Mouse (Mus musculus) forebrain, postnatal 0 days (tissue): ENCODE measurements around the gene Klk12. TPM values are rescaled to one million over a fixed set of nuclear protein-coding genes. Genes with fewer than 3 reads are reported as not detected.

Experiments
- ATAC-seq: fragments of 200-750 bp; cut with Nextera tagmentation; 2 replicates; pipeline ENCODE4 v1.8.0; 2017; ENCODE audit warnings: mild to moderate bottlenecking, moderate library complexity
- DNase-seq: peaks from one replicate; pipeline ENCODE4 v3.0.0-alpha.2; 2015
- H3K27ac ChIP-seq: fragments of 300-500 bp; sonication (generic); 2 replicates; pipeline ENCODE4 v1.5.1; 2014; ENCODE audit warnings: low read depth, mild to moderate bottlenecking, antibody characterized with exemption, low read length, moderate library complexity, mixed read lengths
- H3K27me3 ChIP-seq: fragments of 300-500 bp; sonication (generic); 2 replicates; pipeline ENCODE4 v1.6.1; 2014; ENCODE audit warnings: mild to moderate bottlenecking, low read length, mixed read lengths; ENCODE audit not compliant: insufficient read depth
- H3K36me3 ChIP-seq: fragments of 300-500 bp; sonication (generic); 2 replicates; pipeline ENCODE4 v1.6.1; 2014; ENCODE audit warnings: mild to moderate bottlenecking, moderate library complexity; ENCODE audit not compliant: insufficient read depth
- H3K4me1 ChIP-seq: fragments of 300-500 bp; sonication (generic); 2 replicates; pipeline ENCODE4 v1.6.1; 2014; ENCODE audit warnings: antibody characterized with exemption; ENCODE audit not compliant: insufficient read depth
- H3K4me2 ChIP-seq: fragments of 300-500 bp; sonication (generic); 2 replicates; pipeline ENCODE4 v1.6.1; 2014; ENCODE audit warnings: low read depth, mild to moderate bottlenecking, moderate library complexity
- H3K4me3 ChIP-seq: fragments of 300-500 bp; sonication (generic); 2 replicates; pipeline ENCODE4 v1.5.1; 2014; ENCODE audit warnings: low read depth, low read length, mixed read lengths
- H3K9ac ChIP-seq: fragments of 300-500 bp; sonication (generic); 2 replicates; pipeline ENCODE4 v1.6.1; 2014; ENCODE audit warnings: mild to moderate bottlenecking
- H3K9me3 ChIP-seq: fragments of 300-500 bp; sonication (generic); 2 replicates; pipeline ENCODE4 v1.6.1; 2016; ENCODE audit warnings: low read length
- CTCF ChIP-seq: sonication (generic); IDR thresholded peaks from 2 replicates; pipeline ENCODE4 v1.5.1; 2016; ENCODE audit warnings: antibody characterized with exemption, control low read depth, low read depth
- WGBS: fragments of 180-500 bp; shearing (Covaris S2); extraction: QIAGEN DNeasy Blood & Tissue Kit; methylation state at CpG from one replicate; pipeline ENCODE4 v1.1.7; 2014; 5-methylcytosine and 5-hydroxymethylcytosine counted together
- polyA plus RNA-seq: library from polyadenylated mRNA; unstranded; fragments of >200 nt; fragmentation: Nextera tagmentation; extraction: Ambion mirVana; gene quantifications from 2 replicates; pipeline ENCODE4 v1.2.1, GENCODE M21; 2015
- total RNA-seq: library from RNA; depleted of rRNA; stranded (reverse); fragments of >200 nt; gene quantifications from 2 replicates; pipeline ENCODE4 v1.2.3, GENCODE M21; 2014; rRNA removed

Klk12 gene
- total RNA-seq = not detected in 2 replicates
- polyA plus RNA-seq = not detected in 2 replicates

DNA sequence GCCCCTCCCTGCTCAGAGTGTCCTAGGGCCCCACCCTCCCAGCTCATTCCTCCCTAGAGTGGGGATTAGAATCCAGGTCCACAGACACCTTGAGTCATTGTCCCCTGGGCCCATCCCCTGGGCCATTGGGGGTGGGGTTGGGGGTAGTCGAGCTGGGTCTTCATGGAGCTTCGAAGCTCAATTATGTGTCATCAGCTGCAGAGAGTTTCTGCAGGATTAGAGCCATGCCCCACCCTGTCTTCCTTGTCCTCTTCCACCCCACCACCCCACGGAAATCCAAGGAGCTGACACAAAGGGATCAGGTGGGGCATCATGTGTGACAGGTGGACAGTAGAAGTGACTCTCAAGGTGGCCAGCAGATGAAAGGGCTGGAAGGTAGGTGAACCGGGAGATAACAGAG lies at the start of gene Klk12:
TSS of gene Klk12 (plus strand) at position 301 of the 400 bp plus-strand sequence.
- TF ChIP-seq CTCF = no peak
- Histone ChIP-seq H3K27ac (no peak within 1 kb of the TSS), H3K27me3 (no peaks in the 10 kb centered on the region), H3K9me3 (no peaks in the 10 kb centered on the region), H3K4me3 (no peak within 1 kb of the TSS), H3K4me2 (no peak within 1 kb of the TSS), H3K4me1 (no peaks in the 10 kb centered on the region), H3K36me3 (no peaks in the 10 kb centered on the region), H3K9ac (no peak within 1 kb of the TSS)
- 81% methylated on average over 4 of the region's 4 CpGs for WGBS
- DNase-seq = no peak
- ATAC-seq = no peak

DNA sequence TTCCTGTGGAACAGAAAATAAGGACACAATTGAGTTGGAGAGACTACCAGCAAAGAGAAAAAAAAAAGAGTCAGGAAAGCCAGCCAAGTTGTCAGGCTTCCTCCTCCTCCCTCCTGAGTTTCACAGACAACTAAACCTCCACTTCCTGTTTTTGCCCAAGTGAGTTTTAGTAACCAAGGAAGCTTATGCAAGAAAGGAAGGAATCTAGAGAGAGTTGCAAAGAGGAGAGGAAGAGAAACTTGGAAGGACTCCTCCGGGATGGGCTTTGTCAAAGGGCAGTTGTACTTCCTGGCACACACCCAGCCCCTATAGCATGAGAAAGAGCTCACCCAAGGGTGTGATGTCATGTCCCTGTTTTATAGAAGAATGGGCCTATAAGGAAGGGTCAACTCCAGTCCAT lies 20.9 kb upstream of the Klk12 start:
- no peak for TF ChIP-seq CTCF
- no peak for ATAC-seq
- Histone ChIP-seq H3K4me1 (no peaks in the 10 kb centered on the region), H3K9me3 (no peaks in the 10 kb centered on the region), H3K27ac (no peak overlapping the region), H3K4me2 (no peak overlapping the region), H3K27me3 (no peaks in the 10 kb centered on the region), H3K36me3 (no peaks in the 10 kb centered on the region), H3K9ac (no peak overlapping the region), H3K4me3 (no peak overlapping the region)
- WGBS = 52% methylated on average over 1 of the region's 1 CpGs
- no peak for DNase-seq

DNA sequence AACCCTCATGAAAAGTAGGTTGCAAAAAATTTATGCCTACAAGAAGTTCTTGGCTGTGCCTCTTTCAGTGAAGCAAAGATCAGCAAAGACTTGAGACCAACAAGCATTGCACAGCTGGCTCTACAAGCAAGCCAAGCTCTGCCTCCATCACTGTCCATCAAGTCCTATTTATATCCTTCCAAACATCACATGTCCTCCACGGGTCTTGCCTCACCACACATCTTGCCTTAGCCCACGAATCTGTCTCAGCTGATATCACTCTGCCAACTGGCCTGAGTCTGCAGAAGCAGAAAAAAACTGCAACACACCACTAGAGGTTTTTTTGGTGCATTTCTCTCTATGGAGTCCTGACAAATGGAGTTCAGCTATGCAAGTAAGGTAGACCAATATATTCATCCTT lies 15.9 kb upstream of the Klk12 start:
- H3K9ac ChIP-seq = no peak overlapping the region
- H3K4me3 ChIP-seq = no peak overlapping the region
- H3K4me2 ChIP-seq = no peak overlapping the region
- 69% methylated on average over 2 of the region's 2 CpGs for WGBS
- ATAC-seq (no peak), DNase-seq (no peak)
- no peak overlapping the region for H3K27ac ChIP-seq
- no peaks in the 10 kb centered on the region for H3K9me3 ChIP-seq
- no peak for TF ChIP-seq CTCF
- H3K36me3 ChIP-seq = no peaks in the 10 kb centered on the region
- H3K4me1 ChIP-seq = no peaks in the 10 kb centered on the region
- H3K27me3 ChIP-seq = no peaks in the 10 kb centered on the region

DNA sequence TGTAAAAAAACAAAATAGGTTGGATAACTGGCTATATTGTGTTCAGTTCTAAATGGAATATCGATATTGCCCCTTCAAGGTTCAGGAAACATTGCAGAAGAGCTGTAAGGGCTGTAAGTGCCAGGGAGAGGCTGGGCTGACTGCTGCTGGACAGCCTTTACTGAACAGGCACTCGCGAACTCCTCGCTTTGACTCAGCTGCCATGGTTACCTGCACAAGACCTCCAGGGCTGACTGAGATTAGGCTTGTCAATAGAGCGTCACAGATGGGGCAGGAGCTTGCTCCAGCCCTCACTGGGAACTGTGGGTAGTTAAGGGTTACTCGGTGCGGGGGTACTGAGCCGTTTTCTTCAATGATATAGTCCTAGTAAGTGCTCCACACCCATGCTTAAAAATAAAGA lies 2.2 kb upstream of the Klk12 start:
- no peak for TF ChIP-seq CTCF
- Histone ChIP-seq H3K27ac (no peak overlapping the region), H3K4me3 (no peak overlapping the region), H3K36me3 (no peaks in the 10 kb centered on the region), H3K4me2 (no peak overlapping the region), H3K9ac (no peak overlapping the region), H3K9me3 (no peaks in the 10 kb centered on the region), H3K27me3 (no peaks in the 10 kb centered on the region), H3K4me1 (no peaks in the 10 kb centered on the region)
- peak; percentile 77 for ATAC-seq
- no peak for DNase-seq
- 35% methylated on average over 8 of the region's 8 CpGs for WGBS

DNA sequence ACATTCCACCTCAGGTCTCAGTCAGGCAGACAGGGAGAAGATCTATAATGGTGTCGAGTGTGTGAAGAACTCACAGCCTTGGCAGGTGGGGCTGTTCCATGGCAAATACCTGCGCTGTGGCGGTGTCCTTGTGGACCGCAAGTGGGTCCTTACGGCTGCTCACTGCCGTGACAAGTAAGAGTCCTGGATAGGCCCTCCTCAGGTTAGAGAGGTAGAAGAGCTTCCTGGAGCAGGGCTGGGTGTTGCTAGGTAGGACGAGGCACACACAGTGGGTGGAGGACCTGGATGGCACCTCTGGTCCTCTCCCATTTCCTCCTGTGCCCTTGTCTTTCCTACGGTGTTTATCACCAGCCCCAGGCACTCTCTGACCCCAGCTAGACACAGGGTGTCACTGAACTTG lies 939 bp downstream of the Klk12 start:
- no peak for DNase-seq
- H3K27me3 ChIP-seq = no peaks in the 10 kb centered on the region
- TF ChIP-seq CTCF = no peak
- H3K9me3 ChIP-seq = no peaks in the 10 kb centered on the region
- H3K4me2 ChIP-seq = no peak overlapping the region
- no peaks in the 10 kb centered on the region for H3K36me3 ChIP-seq
- WGBS = 93% methylated on average over 8 of the region's 8 CpGs
- H3K4me3 ChIP-seq = no peak overlapping the region
- H3K9ac ChIP-seq = no peak overlapping the region
- no peak for ATAC-seq
- no peaks in the 10 kb centered on the region for H3K4me1 ChIP-seq
- no peak overlapping the region for H3K27ac ChIP-seq

DNA sequence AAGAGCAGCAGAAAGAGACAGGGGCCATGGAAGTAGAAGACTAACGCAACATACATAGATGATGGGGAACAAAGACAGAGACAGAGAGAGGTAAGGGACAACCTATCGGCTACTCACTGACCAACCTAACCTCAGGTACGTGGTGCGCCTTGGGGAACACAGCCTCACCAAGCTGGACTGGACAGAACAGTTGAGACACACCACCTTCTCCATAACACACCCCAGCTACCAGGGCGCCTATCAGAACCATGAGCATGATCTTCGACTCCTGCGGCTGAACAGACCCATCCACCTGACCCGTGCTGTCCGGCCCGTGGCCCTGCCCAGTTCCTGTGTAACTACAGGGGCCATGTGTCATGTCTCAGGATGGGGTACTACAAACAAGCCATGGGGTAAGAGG lies 2.0 kb downstream of the Klk12 start:
- DNase-seq = no peak
- no peak for ATAC-seq
- Histone ChIP-seq H3K4me3 (no peak overlapping the region), H3K4me2 (no peak overlapping the region), H3K9me3 (no peaks in the 10 kb centered on the region), H3K36me3 (no peaks in the 10 kb centered on the region), H3K9ac (no peak overlapping the region), H3K4me1 (no peaks in the 10 kb centered on the region), H3K27ac (no peak overlapping the region), H3K27me3 (no peaks in the 10 kb centered on the region)
- WGBS = 95% methylated on average over 10 of the region's 10 CpGs
- TF ChIP-seq CTCF = no peak

DNA sequence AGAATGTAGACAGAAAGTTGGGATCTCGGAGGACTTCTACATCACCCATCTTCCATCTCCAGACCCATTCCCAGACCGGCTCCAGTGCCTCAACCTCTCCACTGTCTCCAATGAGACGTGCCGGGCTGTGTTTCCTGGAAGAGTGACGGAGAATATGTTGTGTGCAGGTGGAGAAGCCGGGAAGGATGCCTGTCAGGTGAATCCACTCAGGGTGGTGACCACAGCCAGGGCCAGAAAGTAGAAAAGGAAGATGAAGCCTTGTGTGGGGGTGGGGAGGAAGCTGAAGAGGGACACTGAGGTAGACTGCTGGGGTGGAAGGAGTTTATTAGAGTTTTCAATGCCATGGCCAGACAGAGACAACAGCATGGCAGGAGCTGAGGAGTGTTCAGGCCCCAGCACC lies 3.2 kb downstream of the Klk12 start:
- H3K9me3 ChIP-seq = no peaks in the 10 kb centered on the region
- H3K27me3 ChIP-seq = no peaks in the 10 kb centered on the region
- H3K36me3 ChIP-seq = no peaks in the 10 kb centered on the region
- H3K4me1 ChIP-seq = no peaks in the 10 kb centered on the region
- no peak for DNase-seq
- no peak for TF ChIP-seq CTCF
- ATAC-seq = no peak
- H3K4me2 ChIP-seq = no peak overlapping the region
- no peak overlapping the region for H3K4me3 ChIP-seq
- H3K9ac ChIP-seq = no peak overlapping the region
- H3K27ac ChIP-seq = no peak overlapping the region
- 92% methylated on average over 6 of the region's 6 CpGs for WGBS

DNA sequence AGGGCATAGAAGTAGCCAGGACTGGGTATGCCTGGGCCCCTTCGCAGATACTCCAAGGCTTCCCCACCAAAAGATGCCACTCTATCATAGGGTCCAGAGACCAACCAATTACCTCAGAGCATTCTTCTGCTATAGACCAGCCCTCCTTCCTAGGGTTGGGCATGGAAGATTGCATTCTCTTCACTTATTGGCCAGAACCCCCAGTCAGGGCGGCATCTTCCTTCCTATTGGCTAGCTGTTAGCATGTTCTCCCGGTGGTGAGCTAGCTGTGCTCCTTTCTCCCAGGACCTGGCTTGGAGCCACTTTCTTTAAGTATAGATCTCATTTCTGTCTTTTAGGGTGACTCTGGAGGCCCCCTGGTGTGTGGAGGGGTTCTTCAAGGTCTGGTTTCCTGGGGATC lies 4.2 kb downstream of the Klk12 start:
- 79% methylated on average over 3 of the region's 3 CpGs for WGBS
- H3K9ac ChIP-seq = no peak overlapping the region
- TF ChIP-seq CTCF = no peak
- H3K4me2 ChIP-seq = no peak overlapping the region
- H3K36me3 ChIP-seq = no peaks in the 10 kb centered on the region
- DNase-seq (no peak), ATAC-seq (no peak)
- H3K4me1 ChIP-seq = no peaks in the 10 kb centered on the region
- no peaks in the 10 kb centered on the region for H3K27me3 ChIP-seq
- H3K9me3 ChIP-seq = no peaks in the 10 kb centered on the region
- H3K4me3 ChIP-seq = no peak overlapping the region
- H3K27ac ChIP-seq = no peak overlapping the region
